Mouse (Mus musculus) neural tube, embryonic 15.5 days (tissue): ENCODE data around the gene Tsc22d1. TPM values are rescaled to one million over a fixed set of nuclear protein-coding genes. Genes with fewer than 3 reads are reported as not detected.
A peak's percentile ranks its signal among the peaks of the same experiment; 100 is the strongest.

Experiments
- ATAC-seq: fragments of 200-750 bp; cut with Nextera tagmentation; 2 replicates; pipeline ENCODE4 v1.8.0; 2017; ENCODE audit warnings: mild to moderate bottlenecking, moderate TSS enrichment, moderate library complexity; ENCODE audit not compliant: low FRiP score
- H3K27ac ChIP-seq: fragments of 300-500 bp; sonication (generic); replicated peaks from 2 replicates; pipeline ENCODE4 v1.5.1; 2015; ENCODE audit warnings: mild to moderate bottlenecking, inconsistent platforms
- H3K27me3 ChIP-seq: fragments of 300-500 bp; sonication (generic); replicated peaks from 2 replicates; pipeline ENCODE4 v1.6.1; 2015; ENCODE audit warnings: inconsistent platforms
- H3K36me3 ChIP-seq: fragments of 300-500 bp; sonication (generic); 2 replicates; pipeline ENCODE4 v1.6.1; 2015; ENCODE audit warnings: inconsistent platforms
- H3K4me1 ChIP-seq: fragments of 300-500 bp; sonication (generic); 2 replicates; pipeline ENCODE4 v1.6.1; 2015; ENCODE audit warnings: inconsistent platforms
- H3K4me2 ChIP-seq: fragments of 300-500 bp; sonication (generic); 2 replicates; pipeline ENCODE4 v1.6.1; 2015; ENCODE audit warnings: inconsistent platforms, mild to moderate bottlenecking, moderate library complexity
- H3K4me3 ChIP-seq: fragments of 300-500 bp; sonication (generic); replicated peaks from 2 replicates; pipeline ENCODE4 v1.5.1; 2015; ENCODE audit warnings: mild to moderate bottlenecking, inconsistent platforms
- H3K9ac ChIP-seq: fragments of 300-500 bp; sonication (generic); replicated peaks from 2 replicates; pipeline ENCODE4 v1.6.1; 2015; ENCODE audit warnings: mild to moderate bottlenecking, inconsistent platforms
- H3K9me3 ChIP-seq: fragments of 300-500 bp; sonication (generic); replicated peaks from 2 replicates; pipeline ENCODE4 v1.6.1; 2016; ENCODE audit warnings: inconsistent platforms
- WGBS: fragments of 180-500 bp; shearing (Covaris S2); methylation state at CpG from one replicate; pipeline ENCODE4 v1.1.7; 2015; ENCODE audit warnings: mixed read lengths; 5-methylcytosine and 5-hydroxymethylcytosine counted together
- polyA plus RNA-seq: library from polyadenylated mRNA; unstranded; fragments of >200 nt; fragmentation: Nextera tagmentation; extraction: Ambion mirVana; gene quantifications from 2 replicates; pipeline ENCODE4 v1.2.1, GENCODE M21; 2015

The Tsc22d1 gene
- polyA plus RNA-seq, 1 experiment from 2014 or later, result 880 TPM

- peak overlapping the region; percentile 90 for H3K4me3 ChIP-seq
- H3K9ac ChIP-seq, result peak overlapping the region; percentile 99
- 37% methylated on average over 27 of the region's 27 CpGs for WGBS
- peaks cover 53% of the 10 kb centered on the region for H3K4me1 ChIP-seq
- H3K36me3 ChIP-seq, result peaks cover 13% of the 10 kb centered on the region
- H3K27ac ChIP-seq, result peak overlapping the region; percentile 100
- H3K27me3 ChIP-seq, result no peaks in the 10 kb centered on the region
- no peaks in the 10 kb centered on the region for H3K9me3 ChIP-seq
- peak overlapping the region; percentile 88 for H3K4me2 ChIP-seq
- no peak for ATAC-seq
These were observed 1.7 kb downstream of the Tsc22d1 start for GRCm38 (mm10) chr14:76416366-76417040.

GRCm38 (mm10) chr14:76417346-76417745 is 2.6 kb downstream of the Tsc22d1 start:
- Histone ChIP-seq H3K27ac (no peak overlapping the region), H3K27me3 (no peaks in the 10 kb centered on the region), H3K4me1 (peaks cover 60% of the 10 kb centered on the region), H3K4me3 (peak overlapping the region; percentile 90), H3K9me3 (no peaks in the 10 kb centered on the region), H3K9ac (peak overlapping the region; percentile 18; the same call in 1 of the 2 replicates), H3K36me3 (peaks cover 13% of the 10 kb centered on the region), H3K4me2 (peak overlapping the region; percentile 88)
- no peak for ATAC-seq
- WGBS, result 81% methylated on average over 17 of the region's 17 CpGs

GRCm38 (mm10) chr14:76420726-76421125 is 6.0 kb downstream of the Tsc22d1 start:
- Histone ChIP-seq H3K4me2 (peak overlapping the region; percentile 67), H3K9me3 (no peaks in the 10 kb centered on the region), H3K27me3 (no peaks in the 10 kb centered on the region), H3K4me3 (peak overlapping the region; percentile 36), H3K36me3 (peaks cover 32% of the 10 kb centered on the region), H3K4me1 (peaks cover 83% of the 10 kb centered on the region), H3K9ac (peak overlapping the region; percentile 41; the same call in 1 of the 2 replicates), H3K27ac (no peak overlapping the region)
- ATAC-seq, result no peak
- 32% methylated on average over 7 of the region's 7 CpGs for WGBS

GRCm38 (mm10) chr14:76421162-76421561 is 6.4 kb downstream of the Tsc22d1 start:
- ATAC-seq, result no peak
- WGBS, result 46% methylated on average over 4 of the region's 4 CpGs
- Histone ChIP-seq H3K27ac (no peak overlapping the region), H3K9me3 (no peaks in the 10 kb centered on the region), H3K36me3 (peaks cover 36% of the 10 kb centered on the region), H3K4me1 (peaks cover 87% of the 10 kb centered on the region), H3K4me3 (peak overlapping the region; percentile 36), H3K9ac (no peak overlapping the region), H3K27me3 (no peaks in the 10 kb centered on the region), H3K4me2 (peak overlapping the region; percentile 67)

GRCm38 (mm10) chr14:76425422-76425821 is 10.7 kb downstream of the Tsc22d1 start:
- Histone ChIP-seq H3K9me3 (no peaks in the 10 kb centered on the region), H3K27ac (no peak overlapping the region), H3K9ac (no peak overlapping the region), H3K27me3 (no peaks in the 10 kb centered on the region), H3K4me1 (peaks cover 60% of the 10 kb centered on the region), H3K4me3 (no peak overlapping the region), H3K4me2 (no peak overlapping the region), H3K36me3 (peaks cover 32% of the 10 kb centered on the region)
- 93% methylated on average over 7 of the region's 7 CpGs for WGBS
- no peak for ATAC-seq

- H3K27me3 ChIP-seq, result no peaks in the 10 kb centered on the region
- no peak overlapping the region for H3K9ac ChIP-seq
- H3K4me3 ChIP-seq, result no peak overlapping the region
- peaks cover 35% of the 10 kb centered on the region for H3K36me3 ChIP-seq
- H3K4me1 ChIP-seq, result peaks cover 54% of the 10 kb centered on the region
- H3K27ac ChIP-seq, result no peak overlapping the region
- WGBS, result 71% methylated on average over 21 of the region's 21 CpGs
- H3K4me2 ChIP-seq, result no peak overlapping the region
- H3K9me3 ChIP-seq, result no peaks in the 10 kb centered on the region
- ATAC-seq, result no peak
These were observed 11.3 kb downstream of the Tsc22d1 start for GRCm38 (mm10) chr14:76425986-76426530.

GRCm38 (mm10) chr14:76428855-76429254 is 14.1 kb downstream of the Tsc22d1 start:
- Histone ChIP-seq H3K9me3 (no peaks in the 10 kb centered on the region), H3K9ac (no peak overlapping the region), H3K4me2 (no peak overlapping the region), H3K27me3 (no peaks in the 10 kb centered on the region), H3K27ac (no peak overlapping the region), H3K36me3 (peaks cover 34% of the 10 kb centered on the region), H3K4me3 (no peak overlapping the region), H3K4me1 (peaks cover 28% of the 10 kb centered on the region)
- 94% methylated on average over 2 of the region's 2 CpGs for WGBS
- ATAC-seq, result no peak

- H3K9me3 ChIP-seq, result no peaks in the 10 kb centered on the region
- ATAC-seq, result no peak
- 78% methylated on average over 4 of the region's 4 CpGs for WGBS
- H3K27me3 ChIP-seq, result no peaks in the 10 kb centered on the region
- no peak overlapping the region for H3K27ac ChIP-seq
- H3K9ac ChIP-seq, result no peak overlapping the region
- peaks cover 13% of the 10 kb centered on the region; the same call in 1 of the 2 replicates for H3K36me3 ChIP-seq
- H3K4me3 ChIP-seq, result no peak overlapping the region
- H3K4me2 ChIP-seq, result no peak overlapping the region
- H3K4me1 ChIP-seq, result 0 out of 2 replicates have a peak, but pooled peaks cover 8% of the 10 kb centered on the region
These were observed 17.2 kb downstream of the Tsc22d1 start for GRCm38 (mm10) chr14:76431918-76432317.

- H3K9ac ChIP-seq, result no peak overlapping the region
- ATAC-seq, result no peak
- no peaks in the 10 kb centered on the region for H3K9me3 ChIP-seq
- 0 out of 2 replicates have a peak, but pooled peaks cover 8% of the 10 kb centered on the region for H3K4me1 ChIP-seq
- H3K4me3 ChIP-seq, result no peak overlapping the region
- no peaks in the 10 kb centered on the region for H3K27me3 ChIP-seq
- H3K27ac ChIP-seq, result no peak overlapping the region
- WGBS, result 67% methylated on average over 7 of the region's 7 CpGs
- H3K36me3 ChIP-seq, result peaks cover 13% of the 10 kb centered on the region; the same call in 1 of the 2 replicates
- H3K4me2 ChIP-seq, result no peak overlapping the region
These were observed 17.6 kb downstream of the Tsc22d1 start for GRCm38 (mm10) chr14:76432369-76432768.

- Histone ChIP-seq H3K9ac (no peak overlapping the region), H3K27me3 (no peaks in the 10 kb centered on the region), H3K36me3 (peaks cover 15% of the 10 kb centered on the region; the same call in 1 of the 2 replicates), H3K4me3 (no peak overlapping the region), H3K4me2 (no peak overlapping the region), H3K9me3 (no peaks in the 10 kb centered on the region), H3K27ac (no peak overlapping the region), H3K4me1 (0 out of 2 replicates have a peak, but pooled peaks cover 4% of the 10 kb centered on the region)
- no peak for ATAC-seq
- 77% methylated on average over 8 of the region's 8 CpGs for WGBS
These were observed 18.1 kb downstream of the Tsc22d1 start for GRCm38 (mm10) chr14:76432816-76433215.

GRCm38 (mm10) chr14:76442160-76442559 is 27.4 kb downstream of the Tsc22d1 start:
- Histone ChIP-seq H3K4me3 (no peak overlapping the region), H3K9ac (no peak overlapping the region)
- 85% methylated on average over 10 of the region's 10 CpGs for WGBS

GRCm38 (mm10) chr14:76448987-76449386 is 34.2 kb downstream of the Tsc22d1 start:
- no peaks in the 10 kb centered on the region for H3K36me3 ChIP-seq
- no peak overlapping the region for H3K4me2 ChIP-seq
- no peak overlapping the region for H3K27ac ChIP-seq
- H3K4me3 ChIP-seq, result no peak overlapping the region
- H3K9me3 ChIP-seq, result no peaks in the 10 kb centered on the region
- no peak for ATAC-seq
- H3K9ac ChIP-seq, result no peak overlapping the region
- WGBS, result 77% methylated on average over 4 of the region's 4 CpGs
- no peaks in the 10 kb centered on the region for H3K27me3 ChIP-seq
- H3K4me1 ChIP-seq, result peaks cover 30% of the 10 kb centered on the region

More at GRCm38 (mm10) chr14:76442160-76442559, 27.4 kb downstream of the Tsc22d1 start:
- Histone ChIP-seq H3K4me2 (no peak overlapping the region), H3K4me1 (no peaks in the 10 kb centered on the region), H3K27me3 (no peaks in the 10 kb centered on the region), H3K27ac (no peak overlapping the region), H3K9me3 (no peaks in the 10 kb centered on the region), H3K36me3 (peaks cover 28% of the 10 kb centered on the region)
- ATAC-seq, result no peak
